Mouse (Mus musculus) heart, postnatal 4 days (tissue): ENCODE results near the gene Nptxr. TPM values are rescaled to one million over a fixed set of nuclear protein-coding genes. Genes with fewer than 3 reads are reported as not detected.

Source experiments
- DNase-seq: peaks from one replicate; pipeline ENCODE4 v3.0.0; 2021
- total RNA-seq, 2 experiments: library from RNA; stranded (reverse); gene quantifications; 2 replicates each; pipeline ENCODE4 v1.2.3; 2021

Gene Nptxr
- total RNA-seq, 2 experiments from 2014 or later, result 5.8 to 6.0 TPM

- no peak for DNase-seq
Measured at GRCm38 (mm10) chr15:79751772-79752171, 52.8 kb downstream of the Nptxr start.

- no peak for DNase-seq
Measured at GRCm38 (mm10) chr15:79750266-79750665, 54.3 kb downstream of the Nptxr start.

GRCm38 (mm10) chr15:79749162-79749561 lies 55.4 kb downstream of the Nptxr start:
- no peak for DNase-seq

- DNase-seq, result peak; percentile 46
Measured at GRCm38 (mm10) chr15:79747998-79748397, 56.6 kb downstream of the Nptxr start.

GRCm38 (mm10) chr15:79745883-79746282 lies 58.7 kb downstream of the Nptxr start:
- no peak for DNase-seq

- DNase-seq, result no peak
Measured at GRCm38 (mm10) chr15:79745312-79745711, 59.3 kb downstream of the Nptxr start.

- DNase-seq, result no peak
Measured at GRCm38 (mm10) chr15:79744742-79745141, 59.8 kb downstream of the Nptxr start.

- no peak for DNase-seq
Measured at GRCm38 (mm10) chr15:79744001-79744400, 60.6 kb downstream of the Nptxr start.

GRCm38 (mm10) chr15:79742706-79743023 lies 61.9 kb downstream of the Nptxr start:
- DNase-seq, result no peak

GRCm38 (mm10) chr15:79741921-79742705 lies 62.5 kb downstream of the Nptxr start, which contains the start of gene Sun2:
Sun2 (minus strand) TSS chr15:79742536.
- DNase-seq, result peak; percentile 94

- DNase-seq, result peak; percentile 43
Measured at GRCm38 (mm10) chr15:79741173-79741858, 63.2 kb downstream of the Nptxr start.

GRCm38 (mm10) chr15:79740739-79741138 lies 63.8 kb downstream of the Nptxr start:
- DNase-seq, result no peak

Other genes starting within 250 kb of the Nptxr start
- gene Dmc1, start 199.7 kb downstream of the Nptxr start, total RNA-seq, result under 1 TPM; 0.31 to 0.86 TPM
- 1 to 10 TPM; 1.0 to 1.2 TPM for gene Fam227a, start 145.8 kb downstream of the Nptxr start, total RNA-seq
- gene Cby1, start 145.6 kb downstream of the Nptxr start, total RNA-seq, result 10 to 100 TPM; 30.9 to 35.5 TPM
- gene Tomm22, start 133.9 kb downstream of the Nptxr start, total RNA-seq, result 100 to 1,000 TPM; 150 to 159 TPM
- 10 to 100 TPM; 29.8 to 32.5 TPM for gene Josd1, start 116.8 kb downstream of the Nptxr start, total RNA-seq
- 10 to 100 TPM; 40.2 to 41.9 TPM for gene Gtpbp1, start 113.9 kb downstream of the Nptxr start, total RNA-seq
- gene Sun2, start 62.2 kb downstream of the Nptxr start, total RNA-seq, result 10 to 100 TPM; 54.7 to 62.3 TPM
- gene Dnal4, start 26.9 kb downstream of the Nptxr start, total RNA-seq, result 10 to 100 TPM; 22.3 to 25.1 TPM
- 1 to 10 TPM; 1.3 to 1.5 TPM for gene Npcd, start 29.5 kb upstream of the Nptxr start, total RNA-seq
- gene Cbx6, start 29.9 kb upstream of the Nptxr start, total RNA-seq, result 10 to 100 TPM; 53.1 to 57.5 TPM
- 10 to 100 TPM in 1 of 2 experiments, 1 to 10 TPM in 1; 8.7 to 10.1 TPM for gene Apobec3, start 86.9 kb upstream of the Nptxr start, total RNA-seq
- 1 to 10 TPM; 1.7 to 2.0 TPM for gene Cbx7, start 166.4 kb upstream of the Nptxr start, total RNA-seq
- 10 to 100 TPM; 46.4 to 50.7 TPM for gene Pdgfb, start 210.2 kb upstream of the Nptxr start, total RNA-seq